Mouse (Mus musculus): ENCODE results near the gene Gpm6b. TPM values are rescaled to one million over a fixed set of nuclear protein-coding genes. Genes with fewer than 3 reads are reported as not detected.
A peak's percentile ranks its signal among the peaks of the same experiment; 100 is the strongest.

Gene Gpm6b
- polyA plus RNA-seq, 1 experiment: not detected

GRCm38 (mm10) chrX:166230515-166231267, 8.0 kb upstream of the Gpm6b start:
- Histone ChIP-seq H3K27ac (ENCODE audit: insufficient read depth, low read depth, low read length) (no peak overlapping the region), H3K4me3 (ENCODE audit: insufficient read depth, low read length) (no peak overlapping the region), H3K4me1 (ENCODE audit: control insufficient read depth, insufficient read depth, low read length) (no peaks in the 10 kb centered on the region)
- TF ChIP-seq CTCF (IDR thresholded peaks at IDR 0.05; ENCODE audit: low read depth, low read length) (no peak), POLR2A (IDR thresholded peaks at IDR 0.05; ENCODE audit: borderline replicate concordance, low read depth, low read length) (no peak)

GRCm38 (mm10) chrX:166236131-166236530, 2.6 kb upstream of the Gpm6b start:
- Histone ChIP-seq H3K4me3 (ENCODE audit: insufficient read depth, low read length) (no peak overlapping the region), H3K27ac (ENCODE audit: insufficient read depth, low read depth, low read length) (no peak overlapping the region), H3K4me1 (ENCODE audit: control insufficient read depth, insufficient read depth, low read length) (no peaks in the 10 kb centered on the region)
- no peak for TF ChIP-seq CTCF (IDR thresholded peaks at IDR 0.05; ENCODE audit: low read depth, low read length)
- TF ChIP-seq POLR2A (IDR thresholded peaks at IDR 0.05; ENCODE audit: borderline replicate concordance, low read depth, low read length): no peak

GRCm38 (mm10) chrX:166239520-166239919, 809 bp downstream of the Gpm6b start:
- TF ChIP-seq POLR2A (IDR thresholded peaks at IDR 0.05; ENCODE audit: borderline replicate concordance, low read depth, low read length) (no peak), CTCF (IDR thresholded peaks at IDR 0.05; ENCODE audit: low read depth, low read length) (no peak)
- Histone ChIP-seq H3K27ac (ENCODE audit: insufficient read depth, low read depth, low read length) (no peak overlapping the region), H3K4me1 (ENCODE audit: control insufficient read depth, insufficient read depth, low read length) (no peaks in the 10 kb centered on the region), H3K4me3 (ENCODE audit: insufficient read depth, low read length) (peak overlapping the region; percentile 54)

- H3K4me1 ChIP-seq (ENCODE audit: control insufficient read depth, insufficient read depth, low read length): no peaks in the 10 kb centered on the region
- H3K4me3 ChIP-seq (ENCODE audit: insufficient read depth, low read length): no peak overlapping the region
- H3K27ac ChIP-seq (ENCODE audit: insufficient read depth, low read depth, low read length): no peak overlapping the region
- TF ChIP-seq CTCF (IDR thresholded peaks at IDR 0.05; ENCODE audit: low read depth, low read length) (no peak), POLR2A (IDR thresholded peaks at IDR 0.05; ENCODE audit: borderline replicate concordance, low read depth, low read length) (no peak)
Measured at GRCm38 (mm10) chrX:166240751-166241150, 2.0 kb downstream of the Gpm6b start.

- no peak overlapping the region for H3K27ac ChIP-seq (ENCODE audit: insufficient read depth, low read depth, low read length)
- H3K4me3 ChIP-seq (ENCODE audit: insufficient read depth, low read length): no peak overlapping the region
- TF ChIP-seq CTCF (IDR thresholded peaks at IDR 0.05; ENCODE audit: low read depth, low read length) (no peak), POLR2A (IDR thresholded peaks at IDR 0.05; ENCODE audit: borderline replicate concordance, low read depth, low read length) (no peak)
- H3K4me1 ChIP-seq (ENCODE audit: control insufficient read depth, insufficient read depth, low read length): no peaks in the 10 kb centered on the region
Measured at GRCm38 (mm10) chrX:166243261-166243885, 4.7 kb downstream of the Gpm6b start.

GRCm38 (mm10) chrX:166271489-166271888, 32.8 kb downstream of the Gpm6b start:
- H3K4me3 ChIP-seq (ENCODE audit: insufficient read depth, low read length): no peak overlapping the region
- no peak overlapping the region for H3K27ac ChIP-seq (ENCODE audit: insufficient read depth, low read depth, low read length)
- no peaks in the 10 kb centered on the region for H3K4me1 ChIP-seq (ENCODE audit: control insufficient read depth, insufficient read depth, low read length)
- no peak for TF ChIP-seq POLR2A (IDR thresholded peaks at IDR 0.05; ENCODE audit: borderline replicate concordance, low read depth, low read length)
- TF ChIP-seq CTCF (IDR thresholded peaks at IDR 0.05; ENCODE audit: low read depth, low read length): no peak

- H3K4me1 ChIP-seq (ENCODE audit: control insufficient read depth, insufficient read depth, low read length): no peaks in the 10 kb centered on the region
- H3K27ac ChIP-seq (ENCODE audit: insufficient read depth, low read depth, low read length): no peak overlapping the region
- TF ChIP-seq CTCF (IDR thresholded peaks at IDR 0.05; ENCODE audit: low read depth, low read length): no peak
- no peak for TF ChIP-seq POLR2A (IDR thresholded peaks at IDR 0.05; ENCODE audit: borderline replicate concordance, low read depth, low read length)
- H3K4me3 ChIP-seq (ENCODE audit: insufficient read depth, low read length): no peak overlapping the region
Measured at GRCm38 (mm10) chrX:166272646-166273045, 33.9 kb downstream of the Gpm6b start.

- H3K4me1 ChIP-seq (ENCODE audit: control insufficient read depth, insufficient read depth, low read length): no peaks in the 10 kb centered on the region
- H3K27ac ChIP-seq (ENCODE audit: insufficient read depth, low read depth, low read length): no peak overlapping the region
- no peak overlapping the region for H3K4me3 ChIP-seq (ENCODE audit: insufficient read depth, low read length)
- no peak for TF ChIP-seq POLR2A (IDR thresholded peaks at IDR 0.05; ENCODE audit: borderline replicate concordance, low read depth, low read length)
- no peak for TF ChIP-seq CTCF (IDR thresholded peaks at IDR 0.05; ENCODE audit: low read depth, low read length)
Measured at GRCm38 (mm10) chrX:166279861-166280260, 41.1 kb downstream of the Gpm6b start.

GRCm38 (mm10) chrX:166286760-166287483, 48.2 kb downstream of the Gpm6b start:
- no peak for TF ChIP-seq POLR2A (IDR thresholded peaks at IDR 0.05; ENCODE audit: borderline replicate concordance, low read depth, low read length)
- TF ChIP-seq CTCF (IDR thresholded peaks at IDR 0.05; ENCODE audit: low read depth, low read length): no peak
- Histone ChIP-seq H3K27ac (ENCODE audit: insufficient read depth, low read depth, low read length) (no peak overlapping the region), H3K4me1 (ENCODE audit: control insufficient read depth, insufficient read depth, low read length) (no peaks in the 10 kb centered on the region), H3K4me3 (ENCODE audit: insufficient read depth, low read length) (no peak overlapping the region)

- no peak overlapping the region for H3K27ac ChIP-seq (ENCODE audit: insufficient read depth, low read depth, low read length)
- TF ChIP-seq POLR2A (IDR thresholded peaks at IDR 0.05; ENCODE audit: borderline replicate concordance, low read depth, low read length) (no peak), CTCF (IDR thresholded peaks at IDR 0.05; ENCODE audit: low read depth, low read length) (no peak)
- H3K4me1 ChIP-seq (ENCODE audit: control insufficient read depth, insufficient read depth, low read length): no peaks in the 10 kb centered on the region
- H3K4me3 ChIP-seq (ENCODE audit: insufficient read depth, low read length): no peak overlapping the region
Measured at GRCm38 (mm10) chrX:166291266-166291665, 52.6 kb downstream of the Gpm6b start.
